Mouse (Mus musculus) thymus, adult 2 months (tissue): ENCODE measurements at regions not wholly inside any gene's neighbourhood (a gene's known extent, or its start where the extent isn't known, plus 50 kb on each side); places are given as distances from the start of the nearest gene placed in this dataset.

ENCODE experiments used
- CTCF ChIP-seq: fragments of 200-500 bp; IDR thresholded peaks from 2 replicates; pipeline ENCODE4 v1.5.1; 2012; ENCODE audit warnings: mild to moderate bottlenecking, control low read depth, low read length, moderate library complexity, borderline replicate concordance; ENCODE audit not compliant: control insufficient read depth, poor library complexity, insufficient read depth; ENCODE audit errors: extremely low read depth
- POLR2A ChIP-seq: fragments of 200-500 bp; IDR thresholded peaks from 2 replicates; pipeline ENCODE4 v1.6.1; 2012; ENCODE audit warnings: mild to moderate bottlenecking, low read length, control low read depth, moderate library complexity; ENCODE audit not compliant: control insufficient read depth, poor library complexity, insufficient read depth; ENCODE audit errors: extremely low read depth

- TF ChIP-seq POLR2A (no peak), CTCF (no peak)
Measured at GRCm38 (mm10) chr4:30809798-30810197, 1154.1 kb upstream of the Map3k7 start.
